Mouse (Mus musculus) small intestine, adult 2 months (tissue): ENCODE data around the gene Pgam1. TPM values are rescaled to one million over a fixed set of nuclear protein-coding genes. Genes with fewer than 3 reads are reported as not detected.
"Not testable (repeated sequence)": the region's sequence is repeated elsewhere in the genome, so short reads cannot be mapped to it uniquely, and the experiment has no call there.

Source experiments
- H3K27ac ChIP-seq: fragments of 200-500 bp; 2 replicates; pipeline ENCODE4 v1.5.1; 2012; ENCODE audit warnings: low read depth, low read length, control low read depth, inconsistent platforms; ENCODE audit not compliant: insufficient read depth
- H3K27me3 ChIP-seq: fragments of 200-500 bp; 2 replicates; pipeline ENCODE4 v1.6.1; 2012; ENCODE audit warnings: mild to moderate bottlenecking, moderate library complexity, low read length, inconsistent platforms; ENCODE audit not compliant: control insufficient read depth, insufficient read depth
- H3K36me3 ChIP-seq: fragments of 200-500 bp; 2 replicates; pipeline ENCODE4 v1.6.1; 2012; ENCODE audit warnings: mild to moderate bottlenecking, low read length, control low read depth, inconsistent platforms; ENCODE audit not compliant: control insufficient read depth, insufficient read depth
- H3K4me1 ChIP-seq: fragments of 200-500 bp; 2 replicates; pipeline ENCODE4 v1.6.1; 2012; ENCODE audit warnings: low read length, inconsistent platforms, mixed read lengths; ENCODE audit not compliant: control insufficient read depth, insufficient read depth, insufficient read length
- H3K4me3 ChIP-seq: fragments of 200-500 bp; 2 replicates; pipeline ENCODE4 v1.5.1; 2012; ENCODE audit warnings: low read depth, mild to moderate bottlenecking, control low read depth, inconsistent platforms, low read length, moderate library complexity
- CTCF ChIP-seq: fragments of 200-500 bp; IDR thresholded peaks from 2 replicates; pipeline ENCODE4 v1.5.1; 2012; ENCODE audit warnings: low read depth, mild to moderate bottlenecking, control low read depth, inconsistent platforms, low read length, moderate library complexity, mixed read lengths; ENCODE audit not compliant: insufficient replicate concordance, insufficient read length; ENCODE audit errors: extremely low read depth
- POLR2A ChIP-seq: fragments of 200-500 bp; IDR thresholded peaks from 2 replicates; pipeline ENCODE4 v1.6.1; 2012; ENCODE audit warnings: low read depth, mild to moderate bottlenecking, control low read depth, inconsistent platforms, low read length, moderate library complexity
- WGBS: fragments of 180-500 bp; shearing (Covaris S2); methylation state at CpG from one replicate; pipeline ENCODE4 v1.1.7; 2018; 5-methylcytosine and 5-hydroxymethylcytosine counted together
- polyA plus RNA-seq: library from polyadenylated mRNA; depleted of rRNA; stranded (reverse); fragments of >200 nt; gene quantifications from 2 replicates; pipeline ENCODE4 v1.2.3, GENCODE M21; 2012

Gene Pgam1
- polyA plus RNA-seq, 1 experiment: 216 TPM

- Histone ChIP-seq H3K36me3 (peaks cover 7% of the 10 kb centered on the region; the same call in 1 of the 2 replicates), H3K4me3 (no peak overlapping the region), H3K27me3 (no peaks in the 10 kb centered on the region), H3K27ac (no peak overlapping the region), H3K4me1 (peaks cover 12% of the 10 kb centered on the region; the same call in 1 of the 2 replicates)
- TF ChIP-seq POLR2A: no peak
- TF ChIP-seq CTCF: no peak
- 82% methylated on average over 2 of the region's 2 CpGs for WGBS
Measured at GRCm38 (mm10) chr19:41910396-41910795, 1.3 kb upstream of the Pgam1 start.

- H3K27ac ChIP-seq: peak overlapping the region; percentile 81
- no peaks in the 10 kb centered on the region for H3K27me3 ChIP-seq
- peaks cover 22% of the 10 kb centered on the region for H3K36me3 ChIP-seq
- TF ChIP-seq CTCF: no peak
- peak; percentile 28; the same call in 1 of the 2 replicates for TF ChIP-seq POLR2A
- H3K4me3 ChIP-seq: peak overlapping the region; percentile 98
- H3K4me1 ChIP-seq: peaks cover 6% of the 10 kb centered on the region; the same call in 1 of the 2 replicates
- WGBS: under 1% methylated on average over 53 of the region's 53 CpGs
Measured at GRCm38 (mm10) chr19:41912121-41913080, 678 bp downstream of the Pgam1 start.

GRCm38 (mm10) chr19:41913774-41914591 lies 2.3 kb downstream of the Pgam1 start:
- H3K36me3 ChIP-seq: peaks cover 28% of the 10 kb centered on the region
- peak overlapping the region; percentile 32 for H3K4me3 ChIP-seq
- no peaks in the 10 kb centered on the region for H3K27me3 ChIP-seq
- WGBS: 55% methylated on average over 6 of the region's 6 CpGs
- TF ChIP-seq CTCF (no peak), POLR2A (no peak)
- H3K4me1 ChIP-seq: peaks cover 6% of the 10 kb centered on the region; the same call in 1 of the 2 replicates
- H3K27ac ChIP-seq: no peak overlapping the region

DNA sequence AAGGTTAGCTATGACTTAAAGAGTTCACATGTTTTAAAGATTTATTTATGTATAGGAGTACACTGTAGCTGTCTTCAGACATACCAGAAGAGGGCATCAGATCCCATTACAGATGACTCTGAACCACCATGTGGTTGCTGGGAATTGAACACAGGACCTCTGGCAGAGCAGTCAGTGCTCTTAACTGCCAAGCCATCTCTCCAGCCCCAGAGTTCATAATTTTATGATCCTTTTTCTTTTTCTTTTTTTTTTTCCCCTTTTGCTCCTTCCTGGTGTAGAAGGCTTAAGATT lies 2.8 kb downstream of the Pgam1 start:
- not testable (repeated sequence) for H3K27ac ChIP-seq, H3K27me3 ChIP-seq, H3K4me3 ChIP-seq, H3K4me1 ChIP-seq
- H3K36me3 ChIP-seq: peaks cover 33% of the 10 kb centered on the region

GRCm38 (mm10) chr19:41915294-41915693 lies 3.6 kb downstream of the Pgam1 start:
- 80% methylated on average over 3 of the region's 3 CpGs for WGBS
- peaks cover 36% of the 10 kb centered on the region for H3K36me3 ChIP-seq
- TF ChIP-seq CTCF: no peak
- no peak for TF ChIP-seq POLR2A

GRCm38 (mm10) chr19:41916853-41917252 lies 5.1 kb downstream of the Pgam1 start:
- H3K4me1 ChIP-seq: peaks cover 6% of the 10 kb centered on the region; the same call in 1 of the 2 replicates
- whole genome bisulfite sequencing: 86% methylated on average over 4 of the region's 4 CpGs
- no peak overlapping the region for H3K27ac ChIP-seq
- H3K27me3 ChIP-seq: no peaks in the 10 kb centered on the region
- H3K36me3 ChIP-seq: peaks cover 40% of the 10 kb centered on the region
- H3K4me3 ChIP-seq: no peak overlapping the region
- TF ChIP-seq CTCF (no peak), POLR2A (no peak)

More at GRCm38 (mm10) chr19:41915294-41915693, 3.6 kb downstream of the Pgam1 start:
- Histone ChIP-seq H3K27me3 (no peaks in the 10 kb centered on the region), H3K4me1 (peaks cover 6% of the 10 kb centered on the region; the same call in 1 of the 2 replicates), H3K4me3 (no peak overlapping the region), H3K27ac (no peak overlapping the region)

DNA sequence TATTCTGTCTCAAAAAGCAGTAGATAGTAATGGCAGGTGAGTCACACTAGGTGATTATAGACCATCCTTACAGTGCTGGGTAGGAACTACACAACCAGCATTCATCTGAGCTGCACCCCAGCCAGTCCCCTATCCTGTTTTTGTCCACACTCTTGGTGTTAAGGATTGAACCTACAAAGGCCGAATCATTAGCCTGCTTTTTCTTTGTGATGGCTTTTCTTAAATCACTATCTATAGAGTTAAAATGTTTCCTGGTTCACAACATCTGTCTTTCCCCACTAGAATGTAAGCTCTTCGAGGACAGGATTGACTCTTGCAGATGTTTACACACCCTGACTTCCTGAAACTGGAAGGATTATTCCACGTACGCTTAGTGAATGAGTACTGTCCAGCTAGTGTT lies 7.7 kb downstream of the Pgam1 start:
- peaks cover 48% of the 10 kb centered on the region for H3K36me3 ChIP-seq
- WGBS: 61% methylated on average over 4 of the region's 4 CpGs
- no peak overlapping the region for H3K27ac ChIP-seq
- TF ChIP-seq CTCF: no peak
- TF ChIP-seq POLR2A: no peak
- no peaks in the 10 kb centered on the region for H3K4me1 ChIP-seq
- no peak overlapping the region for H3K4me3 ChIP-seq
- no peaks in the 10 kb centered on the region for H3K27me3 ChIP-seq
